Mouse (Mus musculus) CH12.LX (cell line): ENCODE data around the gene Dad1.

Experiments used
- CHD1 ChIP-seq: IDR thresholded peaks from 2 replicates; pipeline ENCODE4 v1.6.1; 2012; ENCODE audit warnings: low read depth, low read length, improper control_type of control experiment, inconsistent platforms
- CTCF ChIP-seq, 2 experiments: IDR thresholded peaks in 1 of 2; conservative IDR thresholded peaks in 1 of 2; 2 replicates each; pipeline ENCODE4 v1.5.1; 2011 to 2012; ENCODE audit warnings: low read depth in 2 of 2, low read length in 2 of 2, improper control_type of control experiment in 1 of 2, inconsistent platforms in 1 of 2, mild to moderate bottlenecking in 1 of 2, moderate library complexity in 1 of 2
- ETS1 ChIP-seq: conservative IDR thresholded peaks from 2 replicates; pipeline ENCODE4 v1.6.1; 2012; ENCODE audit warnings: low read depth, mild to moderate bottlenecking, inconsistent platforms, low read length, improper control_type of control experiment, moderate library complexity
- GABPA ChIP-seq: IDR thresholded peaks from 2 replicates; pipeline ENCODE4 v1.6.1; 2012; ENCODE audit warnings: low read depth, low read length, improper control_type of control experiment, inconsistent platforms; ENCODE audit not compliant: insufficient replicate concordance
- MXI1 ChIP-seq: IDR thresholded peaks from 2 replicates; pipeline ENCODE4 v1.6.1; 2011; ENCODE audit warnings: mild to moderate bottlenecking, low read depth, low read length, improper control_type of control experiment
- NELFE ChIP-seq: IDR thresholded peaks from 2 replicates; pipeline ENCODE4 v1.6.1; 2011; ENCODE audit warnings: low read depth, low read length, improper control_type of control experiment
- PAX5 ChIP-seq: IDR thresholded peaks from 2 replicates; pipeline ENCODE4 v1.6.1; 2012; ENCODE audit warnings: low read length, inconsistent platforms, mixed read lengths
- RCOR1 ChIP-seq: conservative IDR thresholded peaks from 2 replicates; pipeline ENCODE4 v1.6.1; 2012; ENCODE audit warnings: low read depth, mild to moderate bottlenecking, inconsistent platforms, low read length, improper control_type of control experiment
- TBP ChIP-seq: conservative IDR thresholded peaks from 2 replicates; pipeline ENCODE4 v1.6.1; 2011; ENCODE audit warnings: low read depth, low read length, improper control_type of control experiment
- ZC3H11A ChIP-seq: IDR thresholded peaks from 2 replicates; pipeline ENCODE4 v1.6.1; 2012; ENCODE audit warnings: low read depth, mild to moderate bottlenecking, inconsistent platforms, low read length, improper control_type of control experiment
- ZNF384 ChIP-seq: IDR thresholded peaks from 2 replicates; pipeline ENCODE4 v1.6.1; 2012; ENCODE audit warnings: low read depth, low read length, improper control_type of control experiment, inconsistent platforms

- TF ChIP-seq CTCF (conservative IDR thresholded peaks at IDR 0.05 in 1 of 2, IDR thresholded peaks at IDR 0.05 in 1 of 2; ENCODE audit: low read depth in 2 of 2, low read length in 2 of 2) (no peak), NELFE (no peak), MXI1 (no peak), GABPA (no peak), ZC3H11A (no peak), RCOR1 (no peak), PAX5 (no peak), TBP (no peak), CHD1 (no peak), ZNF384 (no peak), ETS1 (no peak)
Measured at GRCm38 (mm10) chr14:54208741-54209140, 45.2 kb downstream of the Dad1 start.
